Mouse (Mus musculus) adrenal gland (tissue): ENCODE measurements around the gene Cep63.

Experiments used
- intact Hi-C: fragments of 180-260 bp; cut with DNase I; formaldehyde crosslinking; loops from one replicate; pipeline ENCODE4 v1.15.1; 2025
- long read RNA-seq, 2 experiments: library from polyadenylated mRNA; unstranded; transcript quantifications; one replicate each; pipeline ENCODE4 v2.0.0; 2020; ENCODE audit warnings: borderline replicate concordance in 1 of 2; ENCODE audit not compliant: insufficient replicate concordance in 1 of 2

Gene Cep63
- long read RNA-seq, experiment 1, full-length matches to known transcripts = 7 of 19 reads
- long read RNA-seq, experiment 1, partial matches to known transcripts = 4 of 19 reads
- long read RNA-seq, experiment 1, other reads (novel, unspliced or antisense) = 8 of 19 reads
- long read RNA-seq, experiment 2, full-length matches to known transcripts = 8 of 25 reads
- long read RNA-seq, experiment 2, partial matches to known transcripts = 9 of 25 reads
- long read RNA-seq, experiment 2, other reads (novel, unspliced or antisense) = 8 of 25 reads

DNA sequence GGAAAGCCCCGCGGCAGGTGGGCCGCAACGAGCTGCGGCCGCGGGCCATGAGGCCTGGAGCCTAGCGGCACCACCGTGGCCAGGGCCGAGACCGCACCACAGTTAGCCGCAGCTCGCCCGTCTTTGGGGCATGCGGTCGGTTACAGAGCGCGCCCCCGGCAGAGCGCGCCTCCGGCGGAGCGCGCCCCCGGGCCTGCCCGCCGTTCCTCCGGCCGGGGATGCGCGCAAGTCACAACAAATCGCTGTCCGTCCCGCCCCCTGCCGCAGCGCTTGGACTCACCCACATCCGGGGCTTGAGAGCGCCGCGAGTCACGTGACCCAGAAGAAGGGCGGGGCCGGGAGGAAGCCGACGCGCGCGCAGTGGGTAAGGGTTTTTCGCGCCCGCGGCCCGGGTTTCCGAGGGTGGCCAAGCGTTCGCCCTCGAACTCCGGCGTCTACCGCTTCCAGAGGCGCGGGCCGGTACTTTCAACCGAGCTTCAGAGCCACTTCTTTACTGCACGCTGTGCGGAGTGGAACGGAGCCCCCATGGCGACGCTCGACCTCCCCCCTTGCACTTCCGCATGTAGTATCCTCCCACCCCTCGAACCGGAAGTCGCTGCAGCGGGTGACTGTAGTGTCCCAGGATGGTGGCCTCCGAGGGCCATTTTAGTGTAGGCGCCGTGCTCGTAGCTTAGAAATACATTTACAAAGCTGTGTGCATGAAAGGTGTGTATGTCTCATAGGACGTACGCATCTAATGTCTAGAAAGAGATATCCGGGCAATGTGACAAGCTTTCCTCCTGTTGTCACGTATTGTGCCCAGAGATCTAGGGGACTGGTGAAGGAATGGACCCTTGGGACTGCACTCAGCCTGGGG lies at the start of gene Cep63, which contains the start of gene Anapc13:
Gene Cep63 (minus strand): TSS at position 552 of the 856 bp plus-strand sequence.
Gene Anapc13 (plus strand): TSS at position 314 of the 856 bp plus-strand sequence.
- intact Hi-C loops = no loop called here

GRCm38 (mm10) chr9:102675922-102676321 lies 49.6 kb upstream of the Cep63 start:
- intact Hi-C loops = no loop called here

GRCm38 (mm10) chr9:102673381-102673780 lies 47.0 kb upstream of the Cep63 start:
- intact Hi-C loops = no loop called here

DNA sequence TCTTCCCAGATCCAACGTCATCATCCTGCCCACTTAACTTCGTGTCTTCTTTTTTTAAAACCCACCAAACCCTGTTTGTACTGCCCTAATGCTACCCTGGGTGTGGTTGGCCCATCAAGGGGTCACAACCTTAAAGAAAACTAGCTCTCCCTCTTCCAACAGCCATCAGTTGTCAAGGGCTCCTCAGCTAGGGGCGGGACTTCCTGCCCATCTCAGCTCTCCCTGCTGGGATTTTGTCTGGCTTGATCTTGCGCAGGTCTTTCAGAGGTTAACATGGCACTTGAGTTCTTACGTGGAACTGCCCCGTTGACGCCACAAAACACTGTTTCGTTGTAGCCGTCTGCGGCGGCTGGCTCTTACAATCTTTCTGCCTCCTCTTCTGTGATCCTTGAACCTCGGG lies 42.6 kb upstream of the Cep63 start:
- intact Hi-C loops = no loop called here

DNA sequence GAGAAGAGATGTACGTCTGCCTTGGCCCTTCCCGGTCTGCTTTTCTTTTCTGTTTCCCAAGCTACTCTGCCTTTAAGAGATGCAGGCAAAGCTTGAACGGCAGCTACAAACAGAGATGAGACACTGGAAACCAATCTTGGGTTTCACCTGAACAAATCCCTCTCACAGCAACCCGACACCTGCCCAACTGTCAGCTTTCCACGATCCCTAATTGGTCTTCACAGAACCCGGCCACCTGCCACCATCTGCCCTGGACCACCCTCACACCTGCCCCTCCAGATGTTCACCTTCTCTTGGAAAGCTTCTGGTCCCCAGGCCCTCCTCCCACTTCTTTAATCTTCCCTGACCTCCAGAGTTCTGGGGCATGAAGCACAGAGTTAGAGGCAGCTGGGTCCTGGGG lies 41.8 kb upstream of the Cep63 start:
- intact Hi-C loops = no loop called here

- intact Hi-C loops = no loop called here
These were observed 30.2 kb upstream of the Cep63 start for GRCm38 (mm10) chr9:102656355-102657095.

GRCm38 (mm10) chr9:102651199-102651720 lies 24.9 kb upstream of the Cep63 start:
- intact Hi-C loops = loop anchor here (5.0 kb wide), 1 partner anchor 41 kb away; no protein-coding TSS in a partner anchor

GRCm38 (mm10) chr9:102650637-102651036 lies 24.3 kb upstream of the Cep63 start:
- intact Hi-C loops = loop anchor here (5.0 kb wide), 1 partner anchor 42 kb away; no protein-coding TSS in a partner anchor

GRCm38 (mm10) chr9:102649917-102650527 lies 23.7 kb upstream of the Cep63 start:
- intact Hi-C loops = loop anchor here (5.0 kb wide), 1 partner anchor 42 kb away; no protein-coding TSS in a partner anchor

DNA sequence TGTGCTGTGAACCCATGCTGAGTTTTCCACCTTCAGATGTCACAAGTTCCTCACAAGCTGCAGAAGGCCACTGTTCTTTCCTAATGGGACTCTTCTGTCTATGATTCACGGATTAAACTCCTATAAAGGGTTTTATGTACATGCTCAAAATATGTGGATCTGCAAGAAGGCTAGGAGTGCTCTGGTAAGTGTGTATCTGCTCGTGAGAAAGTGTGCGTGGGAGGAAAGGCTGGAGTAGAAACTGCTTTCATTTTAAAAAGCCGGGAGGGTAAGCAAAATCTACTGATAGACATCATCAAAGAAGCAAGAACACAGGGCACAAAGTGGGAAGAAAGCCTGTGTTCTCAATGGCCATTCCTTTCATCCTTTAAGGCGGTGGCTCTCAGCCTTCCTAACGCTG lies 20.7 kb upstream of the Cep63 start:
- intact Hi-C loops = no loop called here

DNA sequence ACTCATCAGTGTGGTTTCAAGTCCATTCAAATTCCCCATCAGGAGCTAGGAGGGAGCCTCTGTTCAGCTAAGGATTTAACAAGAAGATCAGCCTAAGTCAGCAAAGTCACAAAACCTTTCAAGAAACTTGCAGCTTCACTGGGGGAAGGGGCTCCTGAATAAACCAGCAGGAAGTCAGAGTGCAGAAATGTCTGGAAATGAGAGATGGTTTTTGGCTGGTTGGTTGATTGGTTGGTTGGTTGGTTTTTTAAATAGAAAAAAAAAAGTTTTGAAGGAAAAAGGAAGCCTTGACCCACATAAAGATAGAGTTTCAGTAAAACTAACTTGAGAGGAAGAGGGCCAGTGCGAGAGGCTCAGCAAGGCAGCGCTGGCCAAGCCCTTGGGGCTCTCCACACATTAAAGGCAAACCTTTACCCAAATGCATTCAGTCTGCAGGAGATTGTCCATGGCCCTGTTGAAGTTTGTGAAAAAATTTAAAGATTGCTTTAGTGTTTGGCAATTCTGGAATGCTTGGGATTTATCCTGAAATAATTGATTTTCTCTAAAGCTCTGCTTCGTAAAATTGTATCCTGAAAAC lies 18.9 kb upstream of the Cep63 start:
- intact Hi-C loops = no loop called here

- intact Hi-C loops = no loop called here
These were observed 17.3 kb upstream of the Cep63 start for GRCm38 (mm10) chr9:102643486-102644101.

DNA sequence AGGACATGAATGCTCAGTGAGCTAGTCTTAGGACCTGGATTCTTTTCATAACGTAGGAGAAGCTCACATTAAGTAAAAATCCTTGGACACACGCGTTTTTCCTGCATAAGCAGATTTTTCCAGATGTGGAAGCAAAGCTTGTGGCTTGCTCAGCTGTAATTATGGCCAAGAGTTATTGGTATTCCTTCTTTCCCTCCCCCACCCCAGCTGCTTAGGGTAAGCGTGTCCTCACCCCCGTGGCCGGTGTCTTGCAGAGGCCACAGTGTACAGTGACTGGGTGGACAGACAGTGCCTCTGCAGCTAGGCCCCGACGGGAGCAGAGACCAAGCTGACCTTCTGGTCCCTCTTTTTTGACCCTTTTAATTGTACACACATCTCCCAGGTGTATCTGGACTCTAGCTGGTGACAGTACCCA lies 16.7 kb upstream of the Cep63 start:
- intact Hi-C loops = no loop called here

DNA sequence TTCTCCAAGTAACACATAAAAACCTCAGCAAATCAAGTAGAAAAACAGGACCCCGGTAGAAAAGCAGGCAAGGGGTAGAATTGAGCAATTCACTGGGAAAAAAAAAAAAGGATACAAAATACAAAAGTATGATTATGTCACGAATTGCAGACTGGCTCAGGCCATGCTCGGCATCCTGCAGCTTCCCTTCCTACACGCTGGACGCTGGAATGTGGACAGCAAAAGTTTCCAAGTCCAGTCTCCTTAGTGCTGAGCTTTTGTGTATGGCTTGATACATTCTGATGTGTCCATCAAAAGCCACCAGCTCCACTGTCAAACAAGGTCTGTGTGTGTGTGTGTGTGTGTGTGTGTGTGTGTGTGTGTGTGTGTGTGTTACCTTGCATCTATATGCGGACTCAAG lies 15.2 kb upstream of the Cep63 start:
- intact Hi-C loops = no loop called here

DNA sequence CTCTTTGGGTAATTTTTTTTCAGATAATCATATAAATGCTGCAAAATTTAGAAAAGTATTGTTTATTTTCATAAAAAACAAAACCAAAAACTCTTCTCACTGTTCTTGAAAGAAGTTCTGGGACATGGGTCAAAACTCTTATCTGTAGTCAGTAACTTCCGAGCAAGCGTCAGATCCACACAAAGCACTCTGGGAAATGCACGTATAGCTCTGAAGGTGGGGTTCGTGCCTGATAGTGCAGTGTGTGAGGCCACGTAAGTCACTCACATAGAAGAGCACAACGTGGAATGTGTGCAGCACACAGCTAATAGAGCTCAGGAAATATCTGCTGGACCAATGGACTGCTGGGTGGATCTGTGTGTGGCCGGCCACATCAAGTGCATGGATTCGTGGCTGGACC lies 13.2 kb upstream of the Cep63 start:
- intact Hi-C loops = loop anchor here (10.0 kb wide), 1 partner anchor 455 kb away; no protein-coding TSS in a partner anchor

DNA sequence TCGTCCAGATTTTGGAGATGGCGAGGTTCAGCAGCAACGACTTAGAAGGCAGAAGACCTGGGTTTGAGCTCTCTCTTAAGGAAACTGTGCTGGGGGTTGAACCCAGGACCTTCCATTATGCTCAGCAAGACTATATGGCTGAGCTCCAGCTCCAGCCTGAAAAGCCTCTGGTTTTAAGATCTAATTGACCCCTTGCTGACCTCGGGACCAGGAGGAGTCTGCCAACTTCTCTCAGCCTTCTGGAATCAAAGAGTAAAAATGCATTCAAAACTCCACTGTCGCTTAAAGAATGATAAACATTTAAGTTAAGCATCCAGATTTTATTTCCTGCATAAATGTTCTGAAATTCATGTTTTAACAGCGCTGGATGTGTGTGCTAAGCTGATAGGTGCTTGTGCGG lies 12.6 kb upstream of the Cep63 start:
- intact Hi-C loops = loop anchor here (10.0 kb wide), 1 partner anchor 456 kb away; no protein-coding TSS in a partner anchor

- intact Hi-C loops = loop anchor here (1.0 to 10.0 kb wide), 2 partner anchors 230 to 458 kb away; no protein-coding TSS in a partner anchor
These were observed 10.8 kb upstream of the Cep63 start for GRCm38 (mm10) chr9:102637115-102637514.

GRCm38 (mm10) chr9:102636553-102636952 lies 10.2 kb upstream of the Cep63 start:
- intact Hi-C loops = loop anchor here (1.0 to 10.0 kb wide), 2 partner anchors 148 to 458 kb away; no protein-coding TSS in a partner anchor

- intact Hi-C loops = loop anchor here (10.0 kb wide), 1 partner anchor 460 kb away; no protein-coding TSS in a partner anchor
These were observed 8.1 kb upstream of the Cep63 start for GRCm38 (mm10) chr9:102634453-102634852.
